Mouse (Mus musculus): ENCODE data around the gene Srsf6. TPM values are rescaled to one million over a fixed set of nuclear protein-coding genes. Genes with fewer than 3 reads are reported as not detected.
"Not testable (repeated sequence)": the region's sequence is repeated elsewhere in the genome, so short reads cannot be mapped to it uniquely, and the experiment has no call there.

The Srsf6 gene
- polyA plus RNA-seq (2015; fragmentation: Nextera tagmentation; extraction: Ambion mirVana): 57.7 and 65.8 TPM in 2 replicates

- Histone ChIP-seq H3K36me3 (ENCODE audit: control insufficient read depth, insufficient read depth) (peaks cover 29% of the 10 kb centered on the region), H3K9ac (ENCODE audit: low read depth, low read length) (peak within 1 kb of the TSS; percentile 100), H3K27ac (ENCODE audit: low read depth, low read length) (peak within 1 kb of the TSS; percentile 99), H3K4me2 (replicated peaks; ENCODE audit: low read depth) (peak within 1 kb of the TSS; percentile 92), H3K4me1 (replicated peaks; ENCODE audit: control insufficient read depth, insufficient read depth, low read length) (peaks cover 4% of the 10 kb centered on the region; the same call in 1 of the 2 replicates), H3K9me3 (ENCODE audit: control insufficient read depth) (no peaks in the 10 kb centered on the region), H3K27me3 (replicated peaks; ENCODE audit: control insufficient read depth, insufficient read depth, low read length) (no peaks in the 10 kb centered on the region), H3K4me3 (ENCODE audit: low read depth, low read length) (peak within 1 kb of the TSS; percentile 98)
- ATAC-seq: peak; percentile 96
- no peak for TF ChIP-seq CTCF (IDR thresholded peaks at IDR 0.05; ENCODE audit: low read depth)
- WGBS: under 1% methylated on average over 63 of the region's 68 CpGs
These were observed at the start of gene Srsf6 for GRCm38 (mm10) chr2:162931123-162931673. TSS of gene Srsf6 (plus strand) at chr2:162931528.

GRCm38 (mm10) chr2:162884101-162884500, 47.2 kb upstream of the Srsf6 start:
- WGBS: 75% methylated on average over 2 of the region's 2 CpGs
- H3K9me3 ChIP-seq (ENCODE audit: control insufficient read depth): no peaks in the 10 kb centered on the region
- H3K4me2 ChIP-seq (replicated peaks; ENCODE audit: low read depth): no peak overlapping the region
- no peak overlapping the region for H3K4me3 ChIP-seq (ENCODE audit: low read depth, low read length)
- no peaks in the 10 kb centered on the region for H3K36me3 ChIP-seq (ENCODE audit: control insufficient read depth, insufficient read depth)
- no peak overlapping the region for H3K27ac ChIP-seq (ENCODE audit: low read depth, low read length)
- ATAC-seq: no peak
- H3K9ac ChIP-seq (ENCODE audit: low read depth, low read length): no peak overlapping the region
- H3K27me3 ChIP-seq (replicated peaks; ENCODE audit: control insufficient read depth, insufficient read depth, low read length): no peaks in the 10 kb centered on the region
- H3K4me1 ChIP-seq (replicated peaks; ENCODE audit: control insufficient read depth, insufficient read depth, low read length): no peaks in the 10 kb centered on the region
- TF ChIP-seq CTCF (IDR thresholded peaks at IDR 0.05; ENCODE audit: low read depth): no peak

GRCm38 (mm10) chr2:162887121-162887520, 44.2 kb upstream of the Srsf6 start:
- Histone ChIP-seq H3K9ac (ENCODE audit: low read depth, low read length) (no peak overlapping the region), H3K4me3 (ENCODE audit: low read depth, low read length) (no peak overlapping the region), H3K36me3 (ENCODE audit: control insufficient read depth, insufficient read depth) (no peaks in the 10 kb centered on the region), H3K4me1 (replicated peaks; ENCODE audit: control insufficient read depth, insufficient read depth, low read length) (no peaks in the 10 kb centered on the region), H3K27me3 (replicated peaks; ENCODE audit: control insufficient read depth, insufficient read depth, low read length) (no peaks in the 10 kb centered on the region), H3K27ac (ENCODE audit: low read depth, low read length) (no peak overlapping the region), H3K9me3 (ENCODE audit: control insufficient read depth) (no peaks in the 10 kb centered on the region), H3K4me2 (replicated peaks; ENCODE audit: low read depth) (no peak overlapping the region)
- TF ChIP-seq CTCF (IDR thresholded peaks at IDR 0.05; ENCODE audit: low read depth): no peak
- ATAC-seq: no peak
- WGBS: 77% methylated on average over 5 of the region's 5 CpGs

- no peak overlapping the region for H3K9ac ChIP-seq (ENCODE audit: low read depth, low read length)
- 83% methylated on average over 8 of the region's 8 CpGs for WGBS
- no peaks in the 10 kb centered on the region for H3K4me1 ChIP-seq (replicated peaks; ENCODE audit: control insufficient read depth, insufficient read depth, low read length)
- no peaks in the 10 kb centered on the region for H3K9me3 ChIP-seq (ENCODE audit: control insufficient read depth)
- no peak overlapping the region for H3K4me2 ChIP-seq (replicated peaks; ENCODE audit: low read depth)
- ATAC-seq: no peak
- H3K4me3 ChIP-seq (ENCODE audit: low read depth, low read length): no peak overlapping the region
- TF ChIP-seq CTCF (IDR thresholded peaks at IDR 0.05; ENCODE audit: low read depth): no peak
- H3K27ac ChIP-seq (ENCODE audit: low read depth, low read length): no peak overlapping the region
- no peaks in the 10 kb centered on the region for H3K27me3 ChIP-seq (replicated peaks; ENCODE audit: control insufficient read depth, insufficient read depth, low read length)
- no peaks in the 10 kb centered on the region for H3K36me3 ChIP-seq (ENCODE audit: control insufficient read depth, insufficient read depth)
These were observed 42.7 kb upstream of the Srsf6 start for GRCm38 (mm10) chr2:162888677-162889076.

GRCm38 (mm10) chr2:162889191-162889590, 42.1 kb upstream of the Srsf6 start:
- Histone ChIP-seq H3K4me1 (replicated peaks; ENCODE audit: control insufficient read depth, insufficient read depth, low read length) (no peaks in the 10 kb centered on the region), H3K36me3 (ENCODE audit: control insufficient read depth, insufficient read depth) (no peaks in the 10 kb centered on the region), H3K27ac (ENCODE audit: low read depth, low read length) (no peak overlapping the region), H3K9me3 (ENCODE audit: control insufficient read depth) (no peaks in the 10 kb centered on the region), H3K4me2 (replicated peaks; ENCODE audit: low read depth) (no peak overlapping the region), H3K4me3 (ENCODE audit: low read depth, low read length) (no peak overlapping the region), H3K9ac (ENCODE audit: low read depth, low read length) (no peak overlapping the region), H3K27me3 (replicated peaks; ENCODE audit: control insufficient read depth, insufficient read depth, low read length) (no peaks in the 10 kb centered on the region)
- 71% methylated on average over 7 of the region's 7 CpGs for WGBS
- no peak for ATAC-seq
- TF ChIP-seq CTCF (IDR thresholded peaks at IDR 0.05; ENCODE audit: low read depth): no peak

- ATAC-seq: no peak
- no peak overlapping the region for H3K4me2 ChIP-seq (replicated peaks; ENCODE audit: low read depth)
- no peak overlapping the region for H3K27ac ChIP-seq (ENCODE audit: low read depth, low read length)
- TF ChIP-seq CTCF (IDR thresholded peaks at IDR 0.05; ENCODE audit: low read depth): no peak
- H3K9ac ChIP-seq (ENCODE audit: low read depth, low read length): no peak overlapping the region
- H3K36me3 ChIP-seq (ENCODE audit: control insufficient read depth, insufficient read depth): no peaks in the 10 kb centered on the region
- no peak overlapping the region for H3K4me3 ChIP-seq (ENCODE audit: low read depth, low read length)
- H3K4me1 ChIP-seq (replicated peaks; ENCODE audit: control insufficient read depth, insufficient read depth, low read length): no peaks in the 10 kb centered on the region
- H3K9me3 ChIP-seq (ENCODE audit: control insufficient read depth): no peaks in the 10 kb centered on the region
- 77% methylated on average over 12 of the region's 12 CpGs for WGBS
- H3K27me3 ChIP-seq (replicated peaks; ENCODE audit: control insufficient read depth, insufficient read depth, low read length): no peaks in the 10 kb centered on the region
These were observed 41.6 kb upstream of the Srsf6 start for GRCm38 (mm10) chr2:162889731-162890130.

GRCm38 (mm10) chr2:162892979-162893378, 38.3 kb upstream of the Srsf6 start:
- WGBS: 44% methylated on average over 3 of the region's 3 CpGs
- not testable (repeated sequence) for H3K27me3 ChIP-seq (replicated peaks; ENCODE audit: control insufficient read depth, insufficient read depth, low read length); H3K9ac ChIP-seq (ENCODE audit: low read depth, low read length); H3K4me1 ChIP-seq (replicated peaks; ENCODE audit: control insufficient read depth, insufficient read depth, low read length); H3K9me3 ChIP-seq (ENCODE audit: control insufficient read depth); H3K36me3 ChIP-seq (ENCODE audit: control insufficient read depth, insufficient read depth); H3K4me2 ChIP-seq (replicated peaks; ENCODE audit: low read depth); H3K27ac ChIP-seq (ENCODE audit: low read depth, low read length); H3K4me3 ChIP-seq (ENCODE audit: low read depth, low read length)
- ATAC-seq: peak; percentile 64; the same call in 1 of the 2 replicates

GRCm38 (mm10) chr2:162899256-162899655, 32.1 kb upstream of the Srsf6 start:
- not testable (repeated sequence) for ATAC-seq; H3K27ac ChIP-seq (ENCODE audit: low read depth, low read length)
- WGBS: 91% methylated on average over 15 of the region's 20 CpGs

More at GRCm38 (mm10) chr2:162899256-162899655, 32.1 kb upstream of the Srsf6 start:
- not testable (repeated sequence) for H3K4me1 ChIP-seq (replicated peaks; ENCODE audit: control insufficient read depth, insufficient read depth, low read length); H3K27me3 ChIP-seq (replicated peaks; ENCODE audit: control insufficient read depth, insufficient read depth, low read length); H3K9ac ChIP-seq (ENCODE audit: low read depth, low read length); H3K4me2 ChIP-seq (replicated peaks; ENCODE audit: low read depth); H3K9me3 ChIP-seq (ENCODE audit: control insufficient read depth); H3K36me3 ChIP-seq (ENCODE audit: control insufficient read depth, insufficient read depth); H3K4me3 ChIP-seq (ENCODE audit: low read depth, low read length)
